Mouse (Mus musculus) 416B (cell line): ENCODE results near the gene Afp.
A peak's percentile ranks its signal among the peaks of the same experiment; 100 is the strongest.

ENCODE experiments used
- DNase-seq: peaks from one replicate; pipeline ENCODE4 v3.0.0; 2011; ENCODE audit warnings: low read depth

The Afp gene

DNA sequence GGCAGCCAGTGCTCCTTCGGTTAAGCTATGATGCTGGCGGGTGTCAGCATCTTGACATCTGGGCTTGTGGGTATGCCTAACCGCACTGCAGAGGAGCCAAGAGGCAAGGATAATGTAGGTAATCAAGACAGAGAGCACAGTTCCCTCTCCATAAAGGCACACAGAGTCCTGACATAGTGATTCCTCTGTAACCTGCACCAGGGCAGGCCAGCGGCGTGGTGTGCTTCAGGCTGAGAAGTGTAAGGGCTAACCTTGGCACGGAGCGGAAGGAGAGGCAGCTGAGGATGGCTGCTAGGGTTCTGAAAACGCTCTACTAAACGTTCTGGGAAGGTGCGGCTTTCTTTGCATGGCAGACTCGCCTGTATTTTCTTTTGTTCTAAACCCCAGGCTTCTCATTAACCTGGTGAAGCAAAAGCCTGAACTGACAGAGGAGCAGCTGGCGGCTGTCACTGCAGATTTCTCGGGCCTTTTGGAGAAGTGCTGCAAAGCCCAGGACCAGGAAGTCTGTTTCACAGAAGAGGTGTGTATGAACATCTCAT is 16.9 kb downstream of the Afp start:
- DNase-seq, result no peak

DNA sequence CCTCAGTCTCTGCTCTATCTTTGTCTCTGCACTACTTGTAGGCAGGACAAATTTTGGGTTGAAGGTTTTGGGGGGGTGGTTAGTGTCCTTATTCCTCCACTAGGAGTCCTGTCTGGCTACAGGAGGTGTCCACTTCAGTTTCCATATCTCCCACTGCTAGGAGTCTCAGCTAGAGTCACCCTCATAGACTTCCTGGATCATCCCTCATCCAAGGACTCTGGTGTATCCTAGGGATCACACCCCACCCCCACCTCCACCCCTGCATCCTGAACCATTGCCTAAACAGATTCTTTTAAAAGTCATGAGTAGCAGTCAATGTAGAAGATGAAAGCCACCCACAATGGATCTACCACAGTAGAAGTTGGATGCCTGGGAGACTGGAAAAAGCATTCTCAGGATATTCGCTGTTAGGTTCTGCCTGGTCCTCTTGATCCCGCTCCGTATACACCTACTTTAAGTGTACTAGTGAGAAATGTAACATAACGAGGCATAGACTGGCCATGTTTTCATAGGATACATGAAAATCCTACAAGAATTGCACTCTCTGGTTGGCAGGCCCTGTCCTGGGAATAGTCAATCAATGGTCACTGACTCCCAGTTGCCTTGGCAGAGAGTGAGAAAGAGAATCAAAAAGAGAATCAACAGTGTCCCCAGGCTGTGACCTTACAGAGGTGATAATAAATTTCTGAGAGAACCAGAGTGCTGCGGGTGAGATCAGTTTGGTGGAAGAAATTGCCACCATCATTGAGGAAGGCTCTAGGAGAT is 19.5 kb downstream of the Afp start:
- DNase-seq, result no peak

DNA sequence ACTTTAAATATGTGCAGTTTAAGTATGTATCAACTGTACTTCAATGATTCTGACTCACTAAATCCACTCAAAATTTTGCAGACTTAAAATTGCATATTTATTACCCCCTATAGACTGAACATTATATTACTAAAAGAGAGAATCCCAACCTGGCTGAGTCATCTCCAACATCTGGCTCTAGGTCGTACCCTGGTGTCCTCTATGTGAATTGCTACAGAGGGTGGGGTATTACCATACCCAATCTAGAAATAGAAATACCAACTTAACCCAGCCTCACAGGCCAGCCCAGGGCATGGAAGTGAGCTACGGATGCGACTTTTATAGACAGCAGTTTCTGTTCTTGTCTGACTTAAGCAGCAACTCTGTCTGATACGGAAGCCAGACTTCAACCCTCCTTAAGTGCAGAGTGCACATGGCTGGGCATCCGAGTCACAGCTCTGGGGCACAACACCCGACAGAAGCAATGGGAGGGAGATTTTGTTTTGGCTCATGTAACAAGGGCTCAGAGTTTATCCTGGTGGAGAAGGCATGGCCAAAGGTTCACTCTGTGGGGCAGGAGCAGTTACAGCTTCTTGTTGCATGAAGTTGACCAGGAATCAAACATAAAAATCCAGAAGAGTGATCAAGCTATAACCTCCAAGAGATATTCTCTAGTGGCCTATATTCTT is 21.9 kb downstream of the Afp start:
- DNase-seq, result peak; percentile 19

DNA sequence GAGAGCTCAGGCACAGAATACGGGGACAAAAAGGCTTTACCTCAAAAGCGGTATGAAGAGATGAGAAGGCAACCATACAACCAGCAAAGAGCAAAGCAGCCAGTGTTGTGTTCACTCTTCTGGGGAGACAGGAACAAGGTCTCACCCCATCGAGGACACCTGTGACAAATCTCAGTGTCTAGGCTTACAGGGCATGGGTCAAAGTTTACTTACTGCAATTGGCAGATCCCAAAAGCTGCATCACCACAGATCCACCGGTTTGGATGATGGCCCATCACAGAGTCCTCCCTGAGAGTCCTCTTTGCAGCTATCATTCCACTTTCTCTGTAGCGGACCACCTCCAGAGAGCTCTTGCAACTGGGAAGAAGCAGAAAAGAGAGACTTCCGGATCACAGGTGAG is 25.0 kb downstream of the Afp start:
- DNase-seq, result no peak

DNA sequence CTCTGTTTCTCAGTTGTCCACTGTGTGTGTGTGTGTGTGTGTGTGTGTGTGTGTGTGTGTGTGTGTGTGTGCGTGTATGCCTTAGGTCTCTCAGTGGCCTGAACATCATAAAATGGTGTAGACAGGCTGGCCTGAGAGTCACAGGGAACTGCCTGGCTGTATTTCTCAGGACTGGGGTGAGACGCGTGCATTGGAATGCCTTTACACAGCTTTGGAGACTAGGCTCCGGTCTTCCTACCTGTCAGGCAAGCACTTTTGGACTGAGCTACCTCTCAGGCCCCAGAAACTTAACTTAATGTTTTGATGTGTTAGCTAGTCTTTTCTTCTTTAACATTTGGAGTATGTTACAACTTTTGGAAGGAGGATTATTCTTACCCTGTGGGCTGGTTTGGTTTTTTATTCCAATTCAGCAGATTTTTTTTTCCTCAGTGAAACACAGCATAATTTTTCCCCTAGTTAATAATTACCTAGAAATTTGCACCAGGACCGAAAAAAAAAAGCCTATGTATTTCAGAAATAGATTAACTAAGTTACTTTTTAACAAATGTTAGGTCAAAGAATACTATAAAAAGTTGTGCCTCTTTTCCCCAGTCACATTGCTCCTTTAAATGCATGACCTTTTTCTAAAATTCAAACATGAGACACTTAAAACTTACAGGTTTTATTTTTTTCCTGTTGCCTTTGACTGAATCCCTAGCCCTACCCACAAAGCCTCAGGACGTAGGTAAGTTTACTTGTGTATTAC is 28.0 kb downstream of the Afp start, which contains the start of gene Afm:
Afm (plus strand) TSS at position 577 of the 745 bp plus-strand sequence.
- DNase-seq, result no peak

DNA sequence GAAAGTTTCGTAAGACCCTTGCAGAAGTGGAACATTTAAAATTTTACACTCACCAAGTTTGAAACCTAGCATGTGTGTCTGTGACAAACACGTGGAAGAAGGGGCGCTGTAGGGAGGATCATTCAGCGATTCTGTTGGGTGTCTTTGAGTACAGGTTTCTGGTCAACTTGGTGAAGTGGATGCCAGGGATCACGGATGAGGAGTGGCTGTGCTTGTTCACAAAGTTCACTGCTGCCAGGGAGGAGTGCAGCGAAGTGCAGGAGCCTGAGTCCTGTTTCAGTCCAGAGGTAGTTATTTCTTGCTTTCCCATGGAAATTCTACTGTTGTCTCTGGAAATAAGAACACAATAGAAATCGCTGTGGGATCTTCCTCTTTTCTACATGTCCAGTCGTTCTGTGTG is 60.7 kb downstream of the Afp start:
- DNase-seq, result no peak

DNA sequence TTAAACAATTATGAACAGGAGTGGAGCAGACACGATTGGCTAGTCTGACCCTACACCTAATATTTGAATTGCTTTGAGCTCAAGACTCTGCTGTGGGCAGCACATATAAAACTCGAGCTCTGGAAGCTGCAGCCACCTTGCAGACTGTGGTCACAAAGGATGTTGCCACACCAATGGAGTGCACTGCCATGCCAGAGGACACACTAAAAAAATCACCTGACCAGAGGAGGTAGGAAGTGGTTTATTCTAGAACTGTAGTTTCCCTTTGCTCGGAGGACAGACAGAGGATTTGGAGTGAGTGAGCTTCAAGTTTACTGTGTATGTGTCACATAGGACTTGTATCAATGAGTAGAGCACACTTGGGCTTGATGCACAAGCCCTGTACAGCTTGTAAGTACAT is 65.5 kb downstream of the Afp start:
- DNase-seq, result peak; percentile 53
